ENCODE assay signal across 18 mouse cellular contexts in genomic region chr2:35799073-35799472, GRCm38 (mm10).
"Had no signal": no experiment of that assay in that cellular context is flagged by ENCODE, and none has a peak within 500 bp of the region (broad histone marks: within the 10 kb centered on the region; RNA-seq: fewer than 3 reads in every experiment).

No protein-coding gene starts in this region.

- H3K36me3 ChIP-seq: lung, embryonic 15.5 days; midbrain, embryonic 13.5 days; midbrain, embryonic 15.5 days; neural tube, embryonic 12.5 days; stomach, embryonic 15.5 days had no signal

- H3K4me1 ChIP-seq: lung, embryonic 15.5 days; midbrain, embryonic 13.5 days; midbrain, embryonic 15.5 days; neural tube, embryonic 12.5 days; stomach, embryonic 15.5 days had no signal

- H3K27me3 ChIP-seq: lung, embryonic 15.5 days; megakaryocyte, embryonic 14.5 days; midbrain, embryonic 13.5 days; midbrain, embryonic 15.5 days; neural tube, embryonic 12.5 days; stomach, embryonic 15.5 days had no signal

- H3K9me3 ChIP-seq: lung, embryonic 15.5 days; megakaryocyte, embryonic 14.5 days; midbrain, embryonic 13.5 days; midbrain, embryonic 15.5 days; neural tube, embryonic 12.5 days; stomach, embryonic 15.5 days had no signal

- H3K4me2 ChIP-seq: lung, embryonic 15.5 days; midbrain, embryonic 11.5 days; midbrain, embryonic 13.5 days; midbrain, embryonic 15.5 days; neural tube, embryonic 12.5 days; stomach, embryonic 15.5 days had no signal

- ATAC-seq: liver, postnatal 0 days; lung, postnatal 0 days; midbrain, embryonic 13.5 days; midbrain, embryonic 15.5 days had no signal

- H3K27ac ChIP-seq: lung, embryonic 15.5 days; macrophage; midbrain, embryonic 13.5 days; midbrain, embryonic 15.5 days; neural tube, embryonic 12.5 days; stomach, embryonic 15.5 days; stomach, postnatal 0 days had no signal

- H3K4me3 ChIP-seq: lung, embryonic 15.5 days; megakaryocyte, embryonic 14.5 days; midbrain, embryonic 13.5 days; midbrain, embryonic 15.5 days; neural tube, embryonic 12.5 days; stomach, embryonic 15.5 days had no signal

- H3K9ac ChIP-seq: liver, postnatal 0 days; lung, embryonic 15.5 days; midbrain, embryonic 13.5 days; midbrain, embryonic 15.5 days; neural tube, embryonic 12.5 days; stomach, embryonic 15.5 days had no signal

- DNase-seq: liver, postnatal 0 days; lung, adult 2 months; lung, postnatal 14 days; lung, postnatal 36 days; right cerebral cortex, postnatal 14 days; thymus, adult 2 months; thymus, postnatal 25 days; thymus, postnatal 4 days had no signal
